Mouse (Mus musculus) hematopoietic stem cell, adult 5-6 weeks (primary cell): ENCODE results near the gene Spata5. TPM values are rescaled to one million over a fixed set of nuclear protein-coding genes. Genes with fewer than 3 reads are reported as not detected.

Experiments used
- ATAC-seq, 2 experiments: fragments of 125-278 bp in 1 of 2; replicated peaks in 1 of 2; 2 replicates each; pipeline ENCODE4 v1.8.0; 2016 to 2017; ENCODE audit warnings: inconsistent platforms in 2 of 2, mild to moderate bottlenecking in 2 of 2, moderate number of reproducible peaks in 2 of 2, low read depth in 1 of 2, moderate TSS enrichment in 1 of 2; ENCODE audit not compliant: low FRiP score in 2 of 2, poor library complexity in 2 of 2, severe bottlenecking in 2 of 2, insufficient read depth in 1 of 2, low TSS enrichment in 1 of 2
- total RNA-seq: library from RNA; stranded (forward); fragments of 172-1452, 232-1000 nt; gene quantifications from 2 replicates; pipeline ENCODE4 v1.2.3, GENCODE M21; 2017

Gene Spata5
- total RNA-seq, 1 experiment from 2014 or later = 219 TPM

DNA sequence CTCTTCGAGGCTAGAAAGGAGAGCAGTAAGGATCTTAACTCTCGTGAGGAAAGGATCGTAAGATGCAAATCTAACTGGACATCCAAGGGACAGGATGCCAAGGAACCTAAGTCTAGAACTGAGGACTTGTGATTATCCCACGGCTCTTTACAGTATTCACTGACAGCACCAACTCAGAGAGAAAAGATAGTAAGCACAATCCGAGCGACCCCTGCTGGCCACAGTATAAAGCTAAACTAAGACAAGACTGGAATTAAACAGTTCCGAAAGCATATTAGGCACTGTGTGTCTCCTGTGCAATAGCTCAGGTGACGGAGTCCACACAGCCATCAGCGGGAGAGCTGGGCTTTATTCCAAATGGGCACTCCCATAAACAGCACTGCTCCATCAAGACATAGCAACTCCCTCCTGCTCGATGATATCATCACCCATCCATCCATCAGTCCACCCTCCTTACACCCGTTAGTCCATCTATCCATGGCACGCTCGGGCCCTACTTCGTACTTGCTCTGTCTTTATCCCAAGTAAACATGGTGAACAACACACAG lies 5.2 kb upstream of the Spata5 start:
- ATAC-seq = peak; percentile 51 to 64

DNA sequence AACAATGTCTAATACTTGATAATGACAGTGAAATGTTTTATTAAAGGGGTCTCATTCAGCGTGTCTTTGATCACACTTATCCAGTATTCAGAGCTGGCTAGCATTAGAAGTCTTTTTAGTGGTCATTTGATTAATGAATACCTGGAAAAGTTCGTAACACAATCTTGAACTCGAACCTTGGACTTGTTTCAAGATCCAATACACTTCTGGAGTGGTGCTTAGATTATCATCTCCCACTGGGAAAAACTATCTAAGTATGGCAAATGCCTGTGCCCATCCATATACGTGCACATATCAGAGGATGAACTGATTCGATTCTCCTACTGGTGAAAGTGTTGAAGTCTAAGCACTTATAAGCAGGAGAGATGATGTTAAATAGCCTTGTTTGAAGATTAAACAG lies 1.4 kb upstream of the Spata5 start:
- no peak for ATAC-seq

- ATAC-seq = peak; percentile 5 to 22
Measured at GRCm38 (mm10) chr3:37418961-37419457, 687 bp upstream of the Spata5 start.

- ATAC-seq = peak; percentile 66 to 74
Measured at GRCm38 (mm10) chr3:37420072-37420471, 376 bp downstream of the Spata5 start, which contains the start of gene Nudt6. Nudt6 (minus strand) TSS chr3:37420211.

DNA sequence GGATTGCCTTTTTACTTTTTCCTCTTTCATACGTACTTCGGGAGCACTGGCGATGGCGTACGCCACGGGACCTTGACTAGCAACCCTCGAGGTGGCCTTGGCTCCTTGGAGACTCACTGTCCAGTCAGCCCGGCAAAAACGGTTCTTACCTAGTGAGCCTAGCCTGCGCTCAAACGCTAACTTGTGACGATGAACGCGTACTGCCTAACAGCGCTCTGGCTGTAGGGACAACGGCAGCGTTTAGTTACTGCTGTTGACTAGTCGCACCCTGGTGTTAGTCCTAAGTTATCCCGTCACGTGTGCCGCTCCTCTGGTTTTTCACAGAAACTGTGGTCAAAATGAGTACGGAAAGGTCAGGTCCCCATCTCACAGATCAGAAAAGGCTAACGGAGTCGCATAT lies 945 bp downstream of the Spata5 start:
- ATAC-seq = no peak

- ATAC-seq = no peak
Measured at GRCm38 (mm10) chr3:37421179-37421578, 1.5 kb downstream of the Spata5 start.

DNA sequence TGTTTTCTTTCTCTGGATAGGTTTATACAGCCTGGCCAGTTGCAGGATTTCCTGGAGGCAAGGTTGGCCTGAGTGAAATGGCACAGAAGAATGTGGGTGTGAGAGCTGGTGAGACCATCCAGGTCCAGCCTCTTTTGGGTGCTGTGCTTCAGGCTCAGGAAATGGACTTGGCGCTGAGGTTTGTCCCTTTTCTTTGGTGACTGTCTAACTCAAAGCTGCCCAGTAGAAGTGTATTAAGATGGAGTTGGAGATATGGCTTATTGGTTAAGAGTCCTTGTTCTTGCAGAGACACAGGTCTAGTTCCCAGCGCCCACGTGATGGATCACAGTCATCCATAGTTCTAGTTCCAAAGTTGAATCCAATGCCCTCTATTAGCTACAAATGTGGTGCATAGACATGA lies 6.4 kb downstream of the Spata5 start:
- no peak for ATAC-seq

- 0 out of 4 replicates have a peak, but pooled peaks of 1 of the 2 experiments have one; percentile 7 for ATAC-seq
Measured at GRCm38 (mm10) chr3:37430359-37430758, 10.7 kb downstream of the Spata5 start.

DNA sequence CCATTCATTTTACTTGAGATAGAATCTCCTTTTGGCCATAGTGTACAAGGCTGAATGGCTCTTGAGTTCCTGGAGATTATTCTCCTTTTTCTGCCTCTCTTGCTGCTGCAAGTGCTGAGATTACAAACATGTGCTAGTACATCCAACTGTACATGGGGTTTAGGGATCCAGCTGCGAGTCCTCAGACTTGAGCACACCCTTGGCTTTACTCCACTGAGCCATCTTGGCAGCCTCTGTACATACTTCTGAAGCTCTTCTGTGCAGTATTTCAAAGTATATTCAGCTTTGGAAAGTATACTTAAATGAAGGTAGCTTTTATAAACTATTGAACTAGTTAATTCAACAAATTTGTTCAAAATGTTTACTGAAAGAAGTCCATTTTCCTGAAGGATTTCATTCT lies 20.1 kb downstream of the Spata5 start:
- ATAC-seq = no peak

DNA sequence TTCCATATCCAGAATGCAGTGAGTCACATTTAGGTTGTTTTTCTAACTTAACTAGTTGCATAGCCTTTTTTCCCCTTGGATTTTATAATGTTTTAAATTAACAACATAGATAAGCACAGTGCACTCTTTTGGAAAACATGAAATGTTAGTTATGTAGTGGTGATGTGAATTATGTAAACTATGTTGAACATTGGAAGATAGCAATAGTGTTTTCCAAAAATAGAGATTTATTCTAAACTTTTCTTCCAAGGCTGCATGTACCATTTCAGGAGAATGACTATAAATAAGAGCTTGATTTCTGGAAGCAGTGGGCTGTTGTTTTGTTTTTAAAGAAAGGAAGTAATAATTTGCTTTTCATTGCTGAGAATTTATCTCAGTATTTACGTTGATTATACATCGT lies 23.7 kb downstream of the Spata5 start:
- ATAC-seq = no peak

- ATAC-seq = no peak
Measured at GRCm38 (mm10) chr3:37455992-37456391, 36.3 kb downstream of the Spata5 start.

- peak in 1 of 2 experiments; percentile 51; a peak in 1 of 4 replicates for ATAC-seq
Measured at GRCm38 (mm10) chr3:37468170-37468569, 48.5 kb downstream of the Spata5 start.

- ATAC-seq = no peak
Measured at GRCm38 (mm10) chr3:37469353-37469752, 49.7 kb downstream of the Spata5 start.

DNA sequence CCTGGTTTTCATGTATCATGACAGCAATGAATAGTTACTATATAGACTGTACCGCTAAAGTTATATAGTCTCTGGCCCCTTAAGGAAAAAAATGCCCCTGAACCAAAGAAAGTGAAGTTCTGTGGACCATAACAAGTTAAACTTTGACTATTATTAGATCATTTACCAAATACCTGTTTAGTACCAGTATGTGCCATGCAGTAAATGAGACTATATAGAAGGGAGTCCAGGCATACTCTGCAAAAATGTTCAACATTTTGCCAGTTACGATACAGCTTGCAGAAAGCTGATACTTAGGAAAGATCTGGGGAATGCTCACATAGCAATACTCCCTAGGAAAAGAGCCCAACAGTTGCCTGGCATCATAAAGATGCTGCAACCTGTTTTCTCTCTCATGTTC lies 51.2 kb downstream of the Spata5 start:
- no peak for ATAC-seq

DNA sequence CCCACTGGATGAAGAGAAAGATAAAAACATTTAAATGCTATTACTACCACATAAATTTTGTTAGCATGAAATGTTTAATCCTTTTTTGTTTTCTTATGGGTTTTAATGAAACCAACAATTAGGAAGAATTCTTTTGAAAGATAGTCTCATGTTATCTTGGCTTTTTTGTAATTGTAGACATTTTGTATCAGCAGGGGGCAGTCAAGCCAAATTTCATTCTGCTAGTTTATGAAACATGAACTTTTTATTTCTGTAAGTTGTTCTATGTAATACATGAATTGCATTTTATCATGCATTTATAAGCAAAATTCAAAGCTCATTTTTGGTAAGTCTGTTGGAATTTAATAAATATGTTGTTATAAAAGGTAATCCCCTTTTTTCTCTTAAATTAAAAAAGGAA lies 52.8 kb downstream of the Spata5 start:
- no peak for ATAC-seq

- no peak for ATAC-seq
Measured at GRCm38 (mm10) chr3:37476485-37476884, 56.8 kb downstream of the Spata5 start.

- no peak for ATAC-seq
Measured at GRCm38 (mm10) chr3:37477438-37478188, 57.9 kb downstream of the Spata5 start.

DNA sequence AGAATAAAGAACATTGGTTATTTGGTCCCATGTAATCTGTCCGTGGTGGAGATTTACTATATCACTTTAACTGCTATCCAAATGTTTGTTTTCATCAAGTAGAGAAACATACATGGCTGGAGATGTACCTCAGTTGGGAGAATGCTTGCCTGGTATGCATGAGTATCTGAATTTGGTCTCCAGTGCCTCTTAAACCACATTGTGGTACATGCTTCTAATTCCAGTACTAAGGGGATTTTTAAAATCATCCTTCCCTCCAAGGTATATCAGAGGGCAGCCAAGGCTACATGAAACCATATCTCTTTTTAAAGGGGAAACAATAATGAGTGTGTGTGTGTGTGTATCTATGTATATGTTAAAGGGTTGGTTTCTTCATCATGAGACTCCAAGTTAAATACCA lies 60.1 kb downstream of the Spata5 start:
- ATAC-seq = no peak

DNA sequence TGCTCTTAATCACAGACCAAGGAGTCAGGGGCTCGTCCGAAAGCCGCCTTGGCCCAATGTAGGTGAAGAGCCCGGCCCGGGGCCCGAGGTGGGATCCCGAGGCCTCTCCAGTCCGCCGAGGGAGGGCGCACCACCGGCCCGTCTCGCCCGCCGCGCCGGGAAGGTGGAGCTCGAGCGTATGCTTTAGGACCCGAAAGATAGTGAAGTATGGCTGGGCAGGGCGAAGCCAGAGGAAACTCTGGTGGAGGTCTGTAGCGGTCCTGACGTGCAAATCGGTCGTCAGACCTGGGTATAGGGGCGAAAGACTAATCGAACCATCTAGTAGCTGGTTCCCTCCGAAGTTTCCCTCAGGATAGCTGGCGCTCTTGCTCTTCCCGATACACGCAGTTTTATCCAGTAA lies 61.6 kb downstream of the Spata5 start:
- ATAC-seq = no peak
